Mouse (Mus musculus): ENCODE data around the gene Igdcc3. TPM values are rescaled to one million over a fixed set of nuclear protein-coding genes. Genes with fewer than 3 reads are reported as not detected.

Gene Igdcc3
- not detected in 2 replicates for polyA plus RNA-seq (2012)

GRCm38 (mm10) chr9:65140936-65141305 is at the start of gene Igdcc3:
Igdcc3 (plus strand) TSS chr9:65141189.
- peaks cover 74% of the 10 kb centered on the region for H3K27me3 ChIP-seq (ENCODE audit: control insufficient read depth)
- H3K4me1 ChIP-seq (ENCODE audit: control insufficient read depth) = no peaks in the 10 kb centered on the region; the same call in 1 of the 2 replicates
- peaks cover 4% of the 10 kb centered on the region; the same call in 1 of the 2 replicates for H3K9me3 ChIP-seq (ENCODE audit: control insufficient read depth, low read length)
- TF ChIP-seq TAL1 (IDR thresholded peaks at IDR 0.05; ENCODE audit: low read length) (no peak), GATA1 (IDR thresholded peaks at IDR 0.05; ENCODE audit: low read length) (no peak)
- H3K4me3 ChIP-seq (replicated peaks) = peak within 1 kb of the TSS; percentile 28
- no peaks in the 10 kb centered on the region for H3K36me3 ChIP-seq (ENCODE audit: control insufficient read depth)

DNA sequence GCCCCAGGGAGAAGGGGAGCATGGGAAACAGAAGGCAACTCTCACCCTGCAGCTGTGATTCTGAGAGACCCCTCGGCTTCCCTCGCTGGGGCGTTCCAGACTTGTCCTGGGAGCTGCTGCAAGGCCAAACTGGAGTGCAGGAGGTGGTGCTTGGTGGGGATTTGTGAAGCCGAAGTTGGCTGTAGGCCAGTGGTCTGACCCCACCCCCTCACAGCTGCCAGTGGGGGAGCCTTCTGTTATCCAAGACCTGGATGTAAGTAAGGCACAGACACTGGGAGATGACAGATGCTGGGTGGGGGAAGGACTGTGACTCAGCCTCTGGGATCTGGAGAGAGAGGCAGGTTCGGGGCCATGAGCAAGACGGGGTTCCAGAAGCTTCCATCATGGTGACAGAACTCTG is 46.8 kb upstream of the Igdcc3 start:
- TF ChIP-seq GATA1 (IDR thresholded peaks at IDR 0.05; ENCODE audit: low read length) = no peak

GRCm38 (mm10) chr9:65100991-65101685 is 39.9 kb upstream of the Igdcc3 start, which contains the start of gene Igdcc4:
Igdcc4 (plus strand) TSS chr9:65101486.
- peaks cover 69% of the 10 kb centered on the region for H3K27me3 ChIP-seq (ENCODE audit: control insufficient read depth)
- H3K9me3 ChIP-seq (ENCODE audit: control insufficient read depth, low read length) = peaks cover 16% of the 10 kb centered on the region; the same call in 1 of the 2 replicates
- no peak for TF ChIP-seq GATA1 (IDR thresholded peaks at IDR 0.05; ENCODE audit: low read length)
- no peak for TF ChIP-seq TAL1 (IDR thresholded peaks at IDR 0.05; ENCODE audit: low read length)
- no peaks in the 10 kb centered on the region for H3K36me3 ChIP-seq (ENCODE audit: control insufficient read depth)
- peaks cover 8% of the 10 kb centered on the region for H3K4me1 ChIP-seq (ENCODE audit: control insufficient read depth)
- peak within 1 kb of the TSS; percentile 58 for H3K4me3 ChIP-seq (replicated peaks)

More for the DNA sequence above, 46.8 kb upstream of the Igdcc3 start:
- Histone ChIP-seq H3K9me3 (ENCODE audit: control insufficient read depth, low read length) (no peaks in the 10 kb centered on the region), H3K4me3 (replicated peaks) (no peak overlapping the region), H3K4me1 (ENCODE audit: control insufficient read depth) (no peaks in the 10 kb centered on the region), H3K36me3 (ENCODE audit: control insufficient read depth) (no peaks in the 10 kb centered on the region), H3K27me3 (ENCODE audit: control insufficient read depth) (peaks cover 12% of the 10 kb centered on the region)

DNA sequence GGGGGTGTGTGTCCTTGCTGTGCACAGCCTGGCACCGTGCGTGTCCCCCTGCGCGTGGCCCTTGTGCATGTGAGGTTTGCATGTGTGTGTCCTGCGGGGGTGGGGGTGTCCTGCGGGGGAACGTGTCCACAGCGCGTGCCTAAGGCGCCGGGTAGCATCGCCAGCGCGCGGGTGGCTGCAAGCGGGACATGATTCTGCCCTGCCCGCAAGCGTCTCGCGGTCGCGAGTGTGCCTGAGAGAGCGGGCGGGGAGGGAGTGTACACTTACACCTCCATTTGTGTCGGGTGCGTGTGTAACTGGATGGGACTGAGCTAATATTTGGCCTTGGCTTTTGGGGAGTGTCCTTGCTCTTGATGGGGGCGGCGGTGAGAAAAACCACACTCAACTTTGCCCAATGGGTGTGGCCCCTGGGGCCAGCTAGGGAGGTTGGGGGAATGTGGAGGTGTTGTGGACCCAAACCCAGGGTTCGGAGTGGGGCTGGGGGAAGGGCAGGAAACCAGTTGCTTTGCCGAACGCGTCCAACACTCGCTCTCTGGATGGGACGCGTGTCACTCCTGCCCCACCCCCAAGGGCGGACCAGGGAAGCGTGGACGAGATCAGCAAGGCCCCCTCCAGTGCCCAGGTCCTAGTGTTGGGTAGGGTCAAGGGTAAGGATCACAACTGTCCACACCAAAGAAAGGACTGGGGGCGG is 39.2 kb upstream of the Igdcc3 start:
- Histone ChIP-seq H3K36me3 (ENCODE audit: control insufficient read depth) (no peaks in the 10 kb centered on the region), H3K4me3 (replicated peaks) (peak overlapping the region; percentile 58), H3K9me3 (ENCODE audit: control insufficient read depth, low read length) (peaks cover 16% of the 10 kb centered on the region; the same call in 1 of the 2 replicates), H3K4me1 (ENCODE audit: control insufficient read depth) (peaks cover 8% of the 10 kb centered on the region), H3K27me3 (ENCODE audit: control insufficient read depth) (peaks cover 74% of the 10 kb centered on the region)
- TF ChIP-seq TAL1 (IDR thresholded peaks at IDR 0.05; ENCODE audit: low read length) (no peak), GATA1 (IDR thresholded peaks at IDR 0.05; ENCODE audit: low read length) (no peak)

DNA sequence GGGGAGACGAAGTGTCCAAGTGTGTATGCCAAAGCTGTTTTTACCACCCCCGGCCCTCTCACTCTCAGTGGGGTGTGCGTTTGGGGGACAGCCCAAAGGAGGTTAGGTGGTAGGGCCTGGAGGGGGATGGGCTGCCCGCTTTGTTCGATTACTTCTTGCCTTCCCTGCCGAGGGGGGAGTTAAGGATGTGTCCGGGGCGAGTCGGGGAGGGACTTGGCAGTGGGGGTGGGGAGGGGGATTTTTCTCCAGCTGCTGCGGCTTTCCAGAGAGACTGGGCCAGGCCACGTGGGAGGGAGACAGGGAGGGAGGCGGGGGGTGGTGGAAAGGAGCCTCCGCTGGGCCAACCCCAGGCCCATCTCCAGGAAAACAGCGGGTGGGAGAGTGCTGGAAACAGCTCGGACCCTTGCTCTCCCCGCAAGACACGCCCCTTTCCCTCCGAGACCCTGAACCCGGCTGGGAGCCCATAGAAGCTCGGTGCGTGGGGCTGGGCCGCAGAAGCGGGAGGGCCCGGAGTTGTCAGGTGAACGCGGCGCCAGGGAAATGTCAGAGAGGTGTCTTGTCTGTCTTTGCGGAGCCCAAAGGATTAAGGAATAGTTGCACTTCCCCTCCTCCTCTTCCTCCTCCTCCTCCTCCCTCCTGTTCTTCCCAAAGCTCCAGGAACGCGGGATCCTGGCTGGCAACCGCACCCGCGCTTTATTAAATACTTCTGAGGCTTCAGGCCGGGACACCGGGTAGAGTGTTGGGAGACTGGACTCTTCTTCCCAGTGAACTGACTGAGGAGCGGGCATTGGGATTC is 38.4 kb upstream of the Igdcc3 start:
- Histone ChIP-seq H3K27me3 (ENCODE audit: control insufficient read depth) (peaks cover 77% of the 10 kb centered on the region), H3K4me3 (replicated peaks) (peak overlapping the region; percentile 58)

GRCm38 (mm10) chr9:65103173-65103752 is 37.7 kb upstream of the Igdcc3 start:
- TF ChIP-seq GATA1 (IDR thresholded peaks at IDR 0.05; ENCODE audit: low read length) = no peak
- peaks cover 16% of the 10 kb centered on the region; the same call in 1 of the 2 replicates for H3K9me3 ChIP-seq (ENCODE audit: control insufficient read depth, low read length)
- peaks cover 84% of the 10 kb centered on the region for H3K27me3 ChIP-seq (ENCODE audit: control insufficient read depth)

More for the DNA sequence above, 38.4 kb upstream of the Igdcc3 start:
- Histone ChIP-seq H3K4me1 (ENCODE audit: control insufficient read depth) (peaks cover 8% of the 10 kb centered on the region), H3K36me3 (ENCODE audit: control insufficient read depth) (no peaks in the 10 kb centered on the region), H3K9me3 (ENCODE audit: control insufficient read depth, low read length) (peaks cover 16% of the 10 kb centered on the region; the same call in 1 of the 2 replicates)
- no peak for TF ChIP-seq TAL1 (IDR thresholded peaks at IDR 0.05; ENCODE audit: low read length)
- TF ChIP-seq GATA1 (IDR thresholded peaks at IDR 0.05; ENCODE audit: low read length) = no peak

GRCm38 (mm10) chr9:65106821-65107220 is 34.2 kb upstream of the Igdcc3 start:
- Histone ChIP-seq H3K4me3 (replicated peaks) (no peak overlapping the region), H3K27me3 (ENCODE audit: control insufficient read depth) (peaks cover 81% of the 10 kb centered on the region), H3K4me1 (ENCODE audit: control insufficient read depth) (peaks cover 3% of the 10 kb centered on the region), H3K36me3 (ENCODE audit: control insufficient read depth) (no peaks in the 10 kb centered on the region), H3K9me3 (ENCODE audit: control insufficient read depth, low read length) (peaks cover 3% of the 10 kb centered on the region; the same call in 1 of the 2 replicates)
- TF ChIP-seq TAL1 (IDR thresholded peaks at IDR 0.05; ENCODE audit: low read length) (no peak), GATA1 (IDR thresholded peaks at IDR 0.05; ENCODE audit: low read length) (no peak)

More at GRCm38 (mm10) chr9:65103173-65103752, 37.7 kb upstream of the Igdcc3 start:
- Histone ChIP-seq H3K4me1 (ENCODE audit: control insufficient read depth) (peaks cover 8% of the 10 kb centered on the region), H3K4me3 (replicated peaks) (peak overlapping the region; percentile 33), H3K36me3 (ENCODE audit: control insufficient read depth) (no peaks in the 10 kb centered on the region)

DNA sequence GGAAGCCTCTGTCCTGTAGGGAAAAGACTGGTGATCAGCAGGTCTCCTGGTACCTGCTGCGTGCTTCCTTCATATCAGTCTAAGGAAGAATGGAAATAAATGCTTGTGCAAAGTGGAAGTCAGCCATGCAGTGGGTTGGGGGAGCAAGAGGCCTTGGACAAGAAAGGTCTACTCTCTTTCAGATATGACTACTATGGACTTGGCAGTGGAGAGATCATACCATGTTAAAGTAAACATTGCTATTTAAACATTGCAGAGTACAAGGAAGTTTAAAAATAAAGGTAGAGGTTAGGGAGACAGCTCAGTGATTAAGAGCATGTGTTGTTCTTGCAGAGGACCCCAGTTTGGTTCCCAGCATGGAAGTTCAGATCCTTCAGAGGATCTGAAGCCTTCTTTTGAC is 33.1 kb upstream of the Igdcc3 start:
- Histone ChIP-seq H3K9me3 (ENCODE audit: control insufficient read depth, low read length) (no peaks in the 10 kb centered on the region), H3K36me3 (ENCODE audit: control insufficient read depth) (no peaks in the 10 kb centered on the region), H3K4me1 (ENCODE audit: control insufficient read depth) (no peaks in the 10 kb centered on the region), H3K27me3 (ENCODE audit: control insufficient read depth) (peaks cover 70% of the 10 kb centered on the region), H3K4me3 (replicated peaks) (no peak overlapping the region)
- no peak for TF ChIP-seq GATA1 (IDR thresholded peaks at IDR 0.05; ENCODE audit: low read length)
- TF ChIP-seq TAL1 (IDR thresholded peaks at IDR 0.05; ENCODE audit: low read length) = no peak

Data from erythroblast, embryonic 14.5 days (primary cell).